Mouse (Mus musculus) E14TG2a.4 (cell line): Measurements from ENCODE around the gene Smarcd3.

Experiments used
- CTCF ChIP-seq: conservative IDR thresholded peaks from 2 replicates; pipeline ENCODE4 v1.5.1; 2014; ENCODE audit warnings: low read length
- POU5F1 ChIP-seq: IDR thresholded peaks from 2 replicates; pipeline ENCODE4 v1.6.1; 2014; ENCODE audit warnings: low read length, borderline replicate concordance

DNA sequence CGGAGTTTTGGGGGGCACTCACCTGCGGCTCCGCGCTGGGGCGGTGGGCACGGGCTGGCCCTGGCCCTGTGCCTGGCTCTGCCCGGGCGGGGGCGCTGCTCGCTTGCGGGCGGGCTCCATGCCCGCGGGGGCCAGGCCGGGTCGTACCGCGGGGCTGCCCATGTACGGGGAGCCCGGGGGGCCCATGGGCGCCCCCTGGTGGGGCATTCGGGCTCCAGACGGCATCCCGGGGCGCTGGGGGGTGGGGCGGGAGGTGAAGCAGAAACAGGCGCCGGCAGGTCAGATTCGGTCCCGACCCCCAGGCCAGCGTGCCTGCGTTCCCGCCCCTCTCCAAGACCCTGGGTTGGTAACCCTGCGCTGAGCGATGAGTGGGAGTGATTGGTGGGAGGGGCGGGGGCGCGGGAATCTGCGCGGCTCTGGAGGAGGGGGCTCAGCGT lies 25.6 kb downstream of the Smarcd3 start:
- no peak for TF ChIP-seq CTCF
- TF ChIP-seq POU5F1, result no peak
